Mouse (Mus musculus) neural tube, embryonic 11.5 days (tissue): Measurements from ENCODE around the gene Tmem39b. TPM values are rescaled to one million over a fixed set of nuclear protein-coding genes. Genes with fewer than 3 reads are reported as not detected.

Source experiments
- ATAC-seq: fragments of 200-750 bp; cut with Nextera tagmentation; 2 replicates; pipeline ENCODE4 v1.8.0; 2017; ENCODE audit warnings: moderate number of reproducible peaks, mild to moderate bottlenecking, moderate TSS enrichment, moderate library complexity; ENCODE audit not compliant: insufficient read depth, low FRiP score, low TSS enrichment
- DNase-seq: peaks from one replicate; pipeline ENCODE4 v3.0.0-alpha.2; 2015; ENCODE audit warnings: low spot score
- H3K27ac ChIP-seq: fragments of 300-500 bp; sonication (generic); 2 replicates; pipeline ENCODE4 v1.5.1; 2014; ENCODE audit warnings: low read depth, mild to moderate bottlenecking, low read length
- H3K27me3 ChIP-seq: fragments of 300-500 bp; sonication (generic); 2 replicates; pipeline ENCODE4 v1.6.1; 2014; ENCODE audit warnings: mild to moderate bottlenecking, low read length, mixed read lengths; ENCODE audit not compliant: control insufficient read depth, insufficient read depth
- H3K36me3 ChIP-seq: fragments of 300-500 bp; sonication (generic); 2 replicates; pipeline ENCODE4 v1.6.1; 2014; ENCODE audit warnings: mild to moderate bottlenecking, low read length, moderate library complexity, mixed read lengths; ENCODE audit not compliant: control insufficient read depth, insufficient read depth
- H3K4me1 ChIP-seq: fragments of 300-500 bp; sonication (generic); 2 replicates; pipeline ENCODE4 v1.6.1; 2014; ENCODE audit warnings: low read length, mixed read lengths; ENCODE audit not compliant: control insufficient read depth, insufficient read depth
- H3K4me2 ChIP-seq: fragments of 300-500 bp; sonication (generic); 2 replicates; pipeline ENCODE4 v1.6.1; 2014; ENCODE audit warnings: low read depth, mild to moderate bottlenecking, moderate library complexity
- H3K4me3 ChIP-seq: fragments of 300-500 bp; sonication (generic); 2 replicates; pipeline ENCODE4 v1.5.1; 2014; ENCODE audit warnings: low read depth, low read length
- H3K9ac ChIP-seq: fragments of 300-500 bp; sonication (generic); 2 replicates; pipeline ENCODE4 v1.6.1; 2014; ENCODE audit warnings: mild to moderate bottlenecking, low read length
- H3K9me3 ChIP-seq: fragments of 300-500 bp; sonication (generic); 2 replicates; pipeline ENCODE4 v1.6.1; 2016; ENCODE audit warnings: low read length; ENCODE audit not compliant: control insufficient read depth
- WGBS: fragments of 180-500 bp; shearing (Covaris S2); extraction: QIAGEN DNeasy Blood & Tissue Kit; methylation state at CpG from one replicate; pipeline ENCODE4 v1.1.7; 2014; 5-methylcytosine and 5-hydroxymethylcytosine counted together
- polyA plus RNA-seq: library from polyadenylated mRNA; unstranded; fragments of >200 nt; fragmentation: Nextera tagmentation; extraction: Ambion mirVana; gene quantifications from 2 replicates; pipeline ENCODE4 v1.2.1, GENCODE M21; 2014

Tmem39b gene
- polyA plus RNA-seq, 1 experiment from 2014 or later = 32.4 TPM

DNA sequence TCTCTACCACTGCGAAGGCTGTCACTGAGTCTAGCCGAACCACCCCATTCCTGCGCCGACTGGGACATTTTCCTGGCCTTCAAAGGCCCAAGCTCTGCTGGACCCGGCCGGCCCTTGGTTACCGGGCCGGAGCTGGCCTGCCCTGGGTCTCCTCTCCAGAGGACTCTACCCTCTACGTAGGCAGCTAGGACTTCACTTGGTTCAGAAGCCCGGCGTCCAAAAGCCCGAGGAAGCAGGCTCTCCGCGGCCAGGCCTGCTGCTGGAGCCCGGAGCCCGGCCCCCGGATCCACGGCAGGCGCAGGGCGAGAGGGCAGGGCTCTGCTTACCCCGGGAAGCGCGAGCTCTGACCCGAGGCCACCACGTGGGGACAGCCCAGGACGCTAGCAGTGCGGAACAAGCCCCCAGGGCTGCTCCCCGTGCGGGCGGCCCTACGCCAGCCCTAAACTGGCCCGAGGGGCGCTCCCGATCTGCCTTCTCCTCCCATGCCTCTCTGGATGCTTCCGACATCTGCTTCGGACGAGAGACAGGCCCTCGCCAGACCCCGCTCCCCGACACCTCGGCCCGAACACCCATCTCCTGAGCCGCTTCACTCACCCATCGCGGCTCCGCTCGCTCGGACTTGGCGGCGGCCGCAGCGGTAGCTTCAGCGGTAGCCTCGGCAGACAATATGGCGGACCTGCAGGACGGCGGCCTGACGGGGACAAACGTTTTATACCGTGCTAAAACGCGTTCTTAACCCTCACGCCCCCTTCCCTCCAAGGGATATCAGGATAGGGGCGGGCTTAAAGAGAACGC lies 24.4 kb downstream of the Tmem39b start, which contains the start of gene Kpna6:
TSS of gene Kpna6 (minus strand) at position 685 of the 795 bp plus-strand sequence.
- DNase-seq (peak; percentile 91), ATAC-seq (peak; percentile 80)
- Histone ChIP-seq H3K27me3 (no peaks in the 10 kb centered on the region), H3K9ac (peak within 1 kb of the TSS; percentile 88), H3K4me1 (no peaks in the 10 kb centered on the region), H3K36me3 (peaks cover 5% of the 10 kb centered on the region; the same call in 1 of the 2 replicates), H3K9me3 (no peaks in the 10 kb centered on the region), H3K27ac (peak within 1 kb of the TSS; percentile 89), H3K4me2 (peak within 1 kb of the TSS; percentile 89), H3K4me3 (peak within 1 kb of the TSS; percentile 98)
- under 1% methylated on average over 59 of the region's 65 CpGs for WGBS

DNA sequence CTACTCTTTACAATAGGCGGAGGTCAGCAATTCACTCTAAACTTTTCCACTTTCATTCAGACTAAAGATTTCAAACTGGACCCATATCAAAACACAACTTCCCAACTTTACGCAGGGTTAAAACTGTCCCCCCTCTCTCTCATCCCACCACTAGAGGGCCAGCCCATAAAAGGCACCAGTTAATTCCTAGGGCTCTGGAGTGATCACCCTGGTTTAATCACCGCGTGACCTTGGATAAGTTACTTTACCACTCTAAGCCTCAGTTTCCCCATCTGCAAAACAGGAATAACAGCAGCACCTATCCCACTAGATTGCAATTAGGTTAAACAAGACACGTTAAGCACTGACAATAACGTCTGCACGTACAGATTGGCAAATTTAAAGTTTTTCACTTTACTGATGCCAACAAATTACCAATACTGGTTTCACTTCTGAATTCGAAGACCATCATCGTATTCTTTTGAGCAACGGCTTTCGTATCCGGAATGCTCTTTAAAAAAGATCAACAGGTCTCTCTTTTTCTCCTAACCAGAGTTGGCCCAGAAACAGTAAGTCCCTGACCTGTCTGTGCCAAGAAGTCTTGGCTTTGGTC lies 25.1 kb downstream of the Tmem39b start:
- peak overlapping the region; percentile 98 for H3K4me3 ChIP-seq
- ATAC-seq = no peak
- peak; percentile 56 for DNase-seq
- no peak overlapping the region for H3K27ac ChIP-seq
- 11% methylated on average over 12 of the region's 12 CpGs for WGBS
- H3K9ac ChIP-seq = peak overlapping the region; percentile 88
- peaks cover 3% of the 10 kb centered on the region; the same call in 1 of the 2 replicates for H3K36me3 ChIP-seq
- H3K4me1 ChIP-seq = no peaks in the 10 kb centered on the region
- H3K4me2 ChIP-seq = peak overlapping the region; percentile 89
- no peaks in the 10 kb centered on the region for H3K9me3 ChIP-seq
- no peaks in the 10 kb centered on the region for H3K27me3 ChIP-seq

DNA sequence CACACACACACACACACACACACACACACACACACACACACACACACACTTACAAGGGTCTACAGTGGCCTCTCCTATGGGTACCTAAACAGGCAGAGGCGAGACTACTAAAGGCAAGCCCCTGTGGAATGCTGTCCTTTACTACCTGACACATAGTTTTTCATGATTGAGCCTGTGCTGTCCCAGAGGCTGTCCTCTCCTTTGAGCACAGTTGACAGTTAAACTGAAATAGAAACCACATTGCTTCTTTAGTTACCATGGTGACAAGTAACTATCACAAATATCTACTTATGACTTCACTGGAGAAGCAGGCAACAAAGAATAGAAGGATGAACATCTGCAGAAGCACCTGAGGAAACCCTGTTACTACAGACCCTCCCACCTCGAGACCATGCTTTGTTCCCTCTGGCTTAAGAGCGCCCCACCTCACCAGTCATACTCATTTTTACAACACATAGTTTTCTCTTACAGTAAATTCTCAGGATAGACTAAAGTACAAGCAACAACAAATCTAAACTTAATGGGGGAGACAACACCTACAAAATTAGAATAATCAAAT lies 34.3 kb downstream of the Tmem39b start:
- 86% methylated on average over 3 of the region's 3 CpGs for WGBS
- H3K4me1 ChIP-seq = no peaks in the 10 kb centered on the region
- H3K36me3 ChIP-seq = peaks cover 5% of the 10 kb centered on the region
- ATAC-seq = no peak
- H3K27ac ChIP-seq = no peak overlapping the region
- no peak overlapping the region for H3K4me3 ChIP-seq
- DNase-seq = no peak
- H3K27me3 ChIP-seq = no peaks in the 10 kb centered on the region
- no peaks in the 10 kb centered on the region for H3K9me3 ChIP-seq
- H3K9ac ChIP-seq = no peak overlapping the region
- H3K4me2 ChIP-seq = no peak overlapping the region

GRCm38 (mm10) chr4:129661584-129661983 lies 35.1 kb downstream of the Tmem39b start:
- Histone ChIP-seq H3K4me1 (no peaks in the 10 kb centered on the region), H3K4me2 (no peak overlapping the region), H3K4me3 (no peak overlapping the region), H3K36me3 (peaks cover 5% of the 10 kb centered on the region), H3K9ac (no peak overlapping the region), H3K27ac (no peak overlapping the region), H3K9me3 (no peaks in the 10 kb centered on the region), H3K27me3 (no peaks in the 10 kb centered on the region)
- DNase-seq (no peak), ATAC-seq (no peak)
- WGBS = 89% methylated on average over 3 of the region's 3 CpGs

- 95% methylated on average over 14 of the region's 14 CpGs for WGBS
- DNase-seq (no peak), ATAC-seq (no peak)
Observed at GRCm38 (mm10) chr4:129654770-129655169, 41.9 kb downstream of the Tmem39b start.

GRCm38 (mm10) chr4:129650359-129650758 lies 46.3 kb downstream of the Tmem39b start:
- H3K4me1 ChIP-seq = no peaks in the 10 kb centered on the region
- H3K9ac ChIP-seq = no peak overlapping the region
- H3K27me3 ChIP-seq = no peaks in the 10 kb centered on the region
- H3K4me2 ChIP-seq = no peak overlapping the region
- ATAC-seq (no peak), DNase-seq (no peak)
- no peak overlapping the region for H3K27ac ChIP-seq
- no peaks in the 10 kb centered on the region for H3K9me3 ChIP-seq
- no peak overlapping the region for H3K4me3 ChIP-seq
- peaks cover 36% of the 10 kb centered on the region for H3K36me3 ChIP-seq
- whole genome bisulfite sequencing = 94% methylated on average over 8 of the region's 8 CpGs

More at GRCm38 (mm10) chr4:129654770-129655169, 41.9 kb downstream of the Tmem39b start:
- no peak overlapping the region for H3K4me3 ChIP-seq
- no peak overlapping the region for H3K9ac ChIP-seq
- H3K27me3 ChIP-seq = no peaks in the 10 kb centered on the region
- H3K27ac ChIP-seq = no peak overlapping the region
- H3K4me1 ChIP-seq = no peaks in the 10 kb centered on the region
- no peaks in the 10 kb centered on the region for H3K9me3 ChIP-seq
- no peak overlapping the region for H3K4me2 ChIP-seq
- H3K36me3 ChIP-seq = peaks cover 28% of the 10 kb centered on the region

GRCm38 (mm10) chr4:129648656-129649055 lies 48.0 kb downstream of the Tmem39b start:
- ATAC-seq (no peak), DNase-seq (no peak)
- no peaks in the 10 kb centered on the region for H3K27me3 ChIP-seq
- no peaks in the 10 kb centered on the region for H3K4me1 ChIP-seq
- H3K36me3 ChIP-seq = peaks cover 24% of the 10 kb centered on the region
- no peak overlapping the region for H3K4me2 ChIP-seq
- no peak overlapping the region for H3K9ac ChIP-seq
- H3K27ac ChIP-seq = no peak overlapping the region
- 89% methylated on average over 1 of the region's 1 CpGs for WGBS
- H3K4me3 ChIP-seq = no peak overlapping the region
- H3K9me3 ChIP-seq = no peaks in the 10 kb centered on the region

DNA sequence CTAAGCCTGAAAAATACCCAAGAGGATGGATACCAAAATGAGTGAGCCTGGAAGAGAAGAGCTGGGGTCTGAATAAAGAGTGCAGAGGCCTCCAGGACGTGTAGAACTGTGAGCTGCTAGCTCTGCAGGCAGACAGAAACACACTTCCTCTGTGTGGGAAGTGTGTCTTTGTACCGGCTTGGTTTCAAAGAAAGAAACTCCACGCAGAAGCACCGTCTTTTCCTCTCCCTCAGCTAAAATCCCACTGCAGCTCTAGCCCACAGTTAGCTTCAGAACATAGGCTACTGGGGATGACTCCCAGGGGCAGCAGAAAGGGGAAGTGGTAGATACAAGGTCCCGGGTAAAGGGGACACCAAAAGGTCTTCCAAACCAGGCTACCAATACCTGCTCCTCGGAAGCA lies 51.4 kb downstream of the Tmem39b start:
- Histone ChIP-seq H3K4me2 (no peak overlapping the region), H3K27ac (no peak overlapping the region), H3K27me3 (no peaks in the 10 kb centered on the region), H3K4me3 (no peak overlapping the region), H3K9ac (no peak overlapping the region), H3K36me3 (peaks cover 14% of the 10 kb centered on the region), H3K4me1 (no peaks in the 10 kb centered on the region; the same call in 1 of the 2 replicates), H3K9me3 (no peaks in the 10 kb centered on the region)
- ATAC-seq (no peak), DNase-seq (no peak)
- 95% methylated on average over 6 of the region's 6 CpGs for WGBS
